Mouse (Mus musculus): ENCODE results near the gene Caskin2. TPM values are rescaled to one million over a fixed set of nuclear protein-coding genes. Genes with fewer than 3 reads are reported as not detected.

Caskin2 gene
- total and polyA plus RNA-seq, 2 experiments, result 2.9 to 9.7 TPM

GRCm38 (mm10) chr11:115854674-115855073 lies 41.2 kb upstream of the Caskin2 start:
- peaks cover 14% of the 10 kb centered on the region for H3K36me3 ChIP-seq (ENCODE audit: control insufficient read depth, insufficient read depth, low read length)
- TF ChIP-seq CTCF (IDR thresholded peaks at IDR 0.05; ENCODE audit: low read depth, low read length), result no peak
- no peak for TF ChIP-seq POLR2A (IDR thresholded peaks at IDR 0.05; ENCODE audit: extremely low read depth, insufficient read depth, low read length)
- H3K79me2 ChIP-seq (ENCODE audit: control insufficient read depth, insufficient read depth, low read length), result no peaks in the 10 kb centered on the region

DNA sequence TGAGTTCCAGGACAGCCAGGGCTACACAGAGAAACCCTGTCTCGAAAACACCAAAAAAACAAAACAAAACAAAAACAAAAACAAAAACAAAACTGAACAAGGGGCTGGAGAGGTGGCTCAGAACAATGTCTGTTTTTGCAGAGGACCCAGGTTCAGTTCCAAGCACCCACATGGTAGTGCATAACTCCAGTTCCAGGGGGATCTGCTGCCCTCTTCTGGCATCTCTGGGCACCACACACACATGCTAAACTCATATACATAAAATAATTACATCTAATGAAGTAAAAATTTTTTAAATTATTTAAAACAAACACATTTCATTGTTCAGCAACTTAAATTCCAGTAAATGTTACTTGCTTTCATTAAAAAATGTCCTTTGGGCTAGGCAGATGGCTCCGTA lies 32.4 kb upstream of the Caskin2 start:
- H3K36me3 ChIP-seq (ENCODE audit: control insufficient read depth, insufficient read depth, low read length), result peaks cover 14% of the 10 kb centered on the region; the same call in 1 of the 2 replicates
- DNase-seq (ENCODE audit: extremely low read depth, low read depth, low spot score), result no peak

More at GRCm38 (mm10) chr11:115854674-115855073, 41.2 kb upstream of the Caskin2 start:
- H3K27me3 ChIP-seq (ENCODE audit: control insufficient read depth, insufficient read depth, low read length), result no peaks in the 10 kb centered on the region
- peaks cover 13% of the 10 kb centered on the region; the same call in 1 of the 2 replicates for H3K4me1 ChIP-seq (ENCODE audit: control insufficient read depth, insufficient read depth, low read length)
- H3K4me3 ChIP-seq (ENCODE audit: insufficient read depth, low read depth, low read length), result no peak overlapping the region
- H3K27ac ChIP-seq (replicated peaks; ENCODE audit: insufficient read depth, low read depth, low read length), result no peak overlapping the region
- WGBS, result 91% methylated on average over 6 of the region's 6 CpGs
- DNase-seq (ENCODE audit: extremely low read depth, low read depth, low spot score), result no peak
- H3K9ac ChIP-seq (ENCODE audit: low read depth, low read length), result no peak overlapping the region

DNA sequence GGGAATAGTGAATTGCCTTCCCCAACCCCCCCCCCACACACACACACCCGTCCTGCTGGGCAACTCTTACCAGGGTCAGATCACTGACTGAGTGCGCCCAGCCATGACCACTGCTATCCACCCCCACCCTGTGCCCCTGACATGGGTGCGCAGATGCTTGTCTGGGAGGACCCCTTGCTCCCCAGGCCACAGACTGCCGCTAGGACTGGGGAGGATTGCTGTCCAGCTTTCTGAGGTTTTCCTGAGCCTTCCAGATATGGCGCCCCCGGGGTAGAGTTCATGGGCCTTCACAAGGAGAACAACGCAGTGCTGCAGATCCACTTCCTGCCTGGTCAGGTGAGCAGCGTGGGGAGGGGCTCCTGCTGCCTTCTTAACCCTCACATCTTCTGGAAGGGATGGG lies 30.8 kb upstream of the Caskin2 start:
- Histone ChIP-seq H3K27ac (replicated peaks; ENCODE audit: insufficient read depth, low read depth, low read length) (peak overlapping the region; percentile 6; the same call in 1 of the 2 replicates), H3K27me3 (ENCODE audit: control insufficient read depth, insufficient read depth, low read length) (no peaks in the 10 kb centered on the region), H3K9ac (ENCODE audit: low read depth, low read length) (peak overlapping the region; percentile 25; the same call in 1 of the 2 replicates), H3K4me3 (ENCODE audit: insufficient read depth, low read depth, low read length) (no peak overlapping the region), H3K36me3 (ENCODE audit: control insufficient read depth, insufficient read depth, low read length) (peaks cover 10% of the 10 kb centered on the region; the same call in 1 of the 2 replicates), H3K79me2 (ENCODE audit: control insufficient read depth, insufficient read depth, low read length) (no peaks in the 10 kb centered on the region; the same call in 1 of the 2 replicates), H3K4me1 (ENCODE audit: control insufficient read depth, insufficient read depth, low read length) (peaks cover 17% of the 10 kb centered on the region)
- DNase-seq (ENCODE audit: extremely low read depth, low read depth, low spot score), result no peak
- 55% methylated on average over 8 of the region's 8 CpGs for WGBS
- TF ChIP-seq CTCF (IDR thresholded peaks at IDR 0.05; ENCODE audit: low read depth, low read length), result no peak
- no peak for TF ChIP-seq POLR2A (IDR thresholded peaks at IDR 0.05; ENCODE audit: extremely low read depth, insufficient read depth, low read length)

More for the DNA sequence above, 32.4 kb upstream of the Caskin2 start:
- Histone ChIP-seq H3K79me2 (ENCODE audit: control insufficient read depth, insufficient read depth, low read length) (no peaks in the 10 kb centered on the region), H3K27me3 (ENCODE audit: control insufficient read depth, insufficient read depth, low read length) (no peaks in the 10 kb centered on the region), H3K4me3 (ENCODE audit: insufficient read depth, low read depth, low read length) (no peak overlapping the region), H3K4me1 (ENCODE audit: control insufficient read depth, insufficient read depth, low read length) (peaks cover 17% of the 10 kb centered on the region), H3K9ac (ENCODE audit: low read depth, low read length) (no peak overlapping the region), H3K27ac (replicated peaks; ENCODE audit: insufficient read depth, low read depth, low read length) (no peak overlapping the region)
- TF ChIP-seq POLR2A (IDR thresholded peaks at IDR 0.05; ENCODE audit: extremely low read depth, insufficient read depth, low read length), result no peak
- peak; percentile 11; the same call in 1 of the 2 replicates for TF ChIP-seq CTCF (IDR thresholded peaks at IDR 0.05; ENCODE audit: low read depth, low read length)
- WGBS, result 98% methylated on average over 2 of the region's 2 CpGs

GRCm38 (mm10) chr11:115843891-115844239 lies 30.4 kb upstream of the Caskin2 start:
- 39% methylated on average over 5 of the region's 5 CpGs for WGBS
- Histone ChIP-seq H3K4me1 (ENCODE audit: control insufficient read depth, insufficient read depth, low read length) (peaks cover 17% of the 10 kb centered on the region), H3K27ac (replicated peaks; ENCODE audit: insufficient read depth, low read depth, low read length) (peak overlapping the region; percentile 32; the same call in 1 of the 2 replicates), H3K4me3 (ENCODE audit: insufficient read depth, low read depth, low read length) (no peak overlapping the region), H3K9ac (ENCODE audit: low read depth, low read length) (no peak overlapping the region), H3K79me2 (ENCODE audit: control insufficient read depth, insufficient read depth, low read length) (no peaks in the 10 kb centered on the region; the same call in 1 of the 2 replicates), H3K27me3 (ENCODE audit: control insufficient read depth, insufficient read depth, low read length) (no peaks in the 10 kb centered on the region), H3K36me3 (ENCODE audit: control insufficient read depth, insufficient read depth, low read length) (peaks cover 10% of the 10 kb centered on the region; the same call in 1 of the 2 replicates)
- DNase-seq (ENCODE audit: extremely low read depth, low read depth, low spot score), result peak; percentile 81
- TF ChIP-seq CTCF (IDR thresholded peaks at IDR 0.05; ENCODE audit: low read depth, low read length) (no peak), POLR2A (IDR thresholded peaks at IDR 0.05; ENCODE audit: extremely low read depth, insufficient read depth, low read length) (no peak)

DNA sequence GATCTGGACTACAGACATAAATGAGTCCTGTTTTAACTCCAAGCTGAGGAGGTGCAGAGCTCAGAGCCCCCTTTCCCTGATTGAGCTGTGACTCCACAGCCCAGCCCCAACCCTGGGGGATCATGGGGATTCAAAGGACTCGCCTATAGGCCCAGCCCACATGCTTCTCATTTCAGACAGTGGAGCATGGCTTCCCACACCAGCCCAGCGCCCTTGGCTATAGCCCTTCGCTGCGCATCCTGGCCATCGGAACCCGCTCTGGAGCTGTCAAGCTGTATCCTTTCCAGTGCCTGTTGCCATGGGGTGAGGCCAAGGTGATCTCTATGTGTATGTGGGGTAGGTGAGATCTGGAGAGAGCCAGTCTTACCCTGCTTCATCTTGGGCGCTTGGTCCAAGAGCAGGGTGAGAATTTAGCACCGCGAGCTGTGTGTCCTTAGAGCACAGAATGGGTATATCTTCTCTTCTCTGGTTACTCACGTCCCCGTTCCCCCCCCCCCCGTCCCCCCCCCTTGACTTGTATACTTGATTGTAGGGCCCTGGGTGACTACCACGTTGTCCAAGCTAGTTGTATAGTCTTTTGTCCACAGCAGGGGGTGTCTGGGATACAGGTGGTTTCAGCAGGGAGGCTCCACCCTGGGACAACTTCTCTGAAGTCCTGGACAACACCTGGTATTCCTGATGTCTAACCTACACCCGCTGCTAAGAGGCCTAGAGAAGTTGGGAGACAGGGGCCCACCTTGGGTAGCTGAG lies 29.9 kb upstream of the Caskin2 start:
- peaks cover 10% of the 10 kb centered on the region; the same call in 1 of the 2 replicates for H3K36me3 ChIP-seq (ENCODE audit: control insufficient read depth, insufficient read depth, low read length)
- H3K27ac ChIP-seq (replicated peaks; ENCODE audit: insufficient read depth, low read depth, low read length), result peak overlapping the region; percentile 32; the same call in 1 of the 2 replicates
- no peak overlapping the region for H3K9ac ChIP-seq (ENCODE audit: low read depth, low read length)
- no peak overlapping the region for H3K4me3 ChIP-seq (ENCODE audit: insufficient read depth, low read depth, low read length)
- TF ChIP-seq CTCF (IDR thresholded peaks at IDR 0.05; ENCODE audit: low read depth, low read length) (no peak), POLR2A (IDR thresholded peaks at IDR 0.05; ENCODE audit: extremely low read depth, insufficient read depth, low read length) (no peak)
- H3K4me1 ChIP-seq (ENCODE audit: control insufficient read depth, insufficient read depth, low read length), result peaks cover 23% of the 10 kb centered on the region
- peaks cover 5% of the 10 kb centered on the region; the same call in 1 of the 2 replicates for H3K79me2 ChIP-seq (ENCODE audit: control insufficient read depth, insufficient read depth, low read length)
- WGBS, result 77% methylated on average over 12 of the region's 14 CpGs
- DNase-seq (ENCODE audit: extremely low read depth, low read depth, low spot score), result no peak
- H3K27me3 ChIP-seq (ENCODE audit: control insufficient read depth, insufficient read depth, low read length), result no peaks in the 10 kb centered on the region

Measured in liver, adult 2 months (tissue).